Mouse (Mus musculus) ES-E14 (cell line): Measurements from ENCODE around the gene Hoxa1. TPM values are rescaled to one million over a fixed set of nuclear protein-coding genes. Genes with fewer than 3 reads are reported as not detected.

Experiments
- DNase-seq: peaks from one replicate; pipeline ENCODE4 v3.0.0-alpha.2; 2013; ENCODE audit warnings: low read depth, low spot score
- H3K27ac ChIP-seq: 2 replicates; pipeline ENCODE4 v1.5.1; 2012; ENCODE audit warnings: low read depth, mild to moderate bottlenecking, low read length, moderate library complexity, mixed read lengths; ENCODE audit not compliant: poor library complexity, insufficient read depth, severe bottlenecking
- H3K36me3 ChIP-seq: 2 replicates; pipeline ENCODE4 v1.6.1; 2012; ENCODE audit warnings: mild to moderate bottlenecking, low read length, moderate library complexity, mixed read lengths; ENCODE audit not compliant: control insufficient read depth, poor library complexity, insufficient read depth, severe bottlenecking
- H3K4me1 ChIP-seq, 2 experiments: fragments of 150-350 bp in 1 of 2; sonication (generic) in 1 of 2; 2 replicates each; pipeline ENCODE4 v1.6.1; 2012; ENCODE audit warnings: low read length in 2 of 2, mild to moderate bottlenecking in 1 of 2, mixed read lengths in 1 of 2; ENCODE audit not compliant: control insufficient read depth in 2 of 2, insufficient read depth in 2 of 2, poor library complexity in 1 of 2
- H3K4me3 ChIP-seq, 2 experiments: fragments of 150-350 bp in 1 of 2; sonication (generic) in 1 of 2; 2 replicates each; pipeline ENCODE4 v1.5.1; 2012; ENCODE audit warnings: low read length in 2 of 2, low read depth in 1 of 2, mild to moderate bottlenecking in 1 of 2, mixed read lengths in 1 of 2; ENCODE audit not compliant: insufficient read depth in 1 of 2, poor library complexity in 1 of 2, severe bottlenecking in 1 of 2
- H3K9ac ChIP-seq: 2 replicates; pipeline ENCODE4 v1.6.1; 2012; ENCODE audit warnings: low read depth, mild to moderate bottlenecking, low read length, mixed read lengths; ENCODE audit not compliant: poor library complexity, insufficient read depth, severe bottlenecking
- H3K9me3 ChIP-seq: fragments of 150-350 bp; sonication (generic); 2 replicates; pipeline ENCODE4 v1.6.1; 2012; ENCODE audit warnings: low read depth, mild to moderate bottlenecking, low read length; ENCODE audit not compliant: control insufficient read depth, insufficient read depth
- CHD2 ChIP-seq: IDR thresholded peaks from 2 replicates; pipeline ENCODE4 v1.6.1; 2014; ENCODE audit warnings: mild to moderate bottlenecking, low read depth, low read length, inconsistent platforms
- HCFC1 ChIP-seq: IDR thresholded peaks from 2 replicates; pipeline ENCODE4 v1.6.1; 2012; ENCODE audit warnings: low read length, inconsistent platforms, borderline replicate concordance; ENCODE audit not compliant: insufficient read depth
- MAFK ChIP-seq: IDR thresholded peaks from 2 replicates; pipeline ENCODE4 v1.6.1; 2014; ENCODE audit warnings: mild to moderate bottlenecking, low read depth, low read length, inconsistent platforms; ENCODE audit not compliant: insufficient read depth
- ZC3H11A ChIP-seq: IDR thresholded peaks from 2 replicates; pipeline ENCODE4 v1.6.1; 2012; ENCODE audit warnings: low read depth, mild to moderate bottlenecking, inconsistent platforms, low read length, borderline replicate concordance
- ZNF384 ChIP-seq: IDR thresholded peaks from 2 replicates; pipeline ENCODE4 v1.6.1; 2012; ENCODE audit warnings: low read depth, low read length, inconsistent platforms
- in situ Hi-C, 2 experiments: fragments of 600-800 bp; cut with MboI; formaldehyde crosslinking; loops; one replicate each; pipeline ENCODE4 v1.15.1; 2025; ENCODE audit warnings: low sequenced_read_pairs in 2 of 2, inconsistent platforms in 1 of 2; ENCODE audit not compliant: unreplicated experiment in 2 of 2
- total RNA-seq: library from RNA; depleted of rRNA; stranded (reverse); fragments of 300-350 nt; gene quantifications from 2 replicates; pipeline ENCODE4 v1.2.3, GENCODE M21; 2012

Hoxa1 gene
- total RNA-seq, 1 experiment = 3.5 TPM

DNA sequence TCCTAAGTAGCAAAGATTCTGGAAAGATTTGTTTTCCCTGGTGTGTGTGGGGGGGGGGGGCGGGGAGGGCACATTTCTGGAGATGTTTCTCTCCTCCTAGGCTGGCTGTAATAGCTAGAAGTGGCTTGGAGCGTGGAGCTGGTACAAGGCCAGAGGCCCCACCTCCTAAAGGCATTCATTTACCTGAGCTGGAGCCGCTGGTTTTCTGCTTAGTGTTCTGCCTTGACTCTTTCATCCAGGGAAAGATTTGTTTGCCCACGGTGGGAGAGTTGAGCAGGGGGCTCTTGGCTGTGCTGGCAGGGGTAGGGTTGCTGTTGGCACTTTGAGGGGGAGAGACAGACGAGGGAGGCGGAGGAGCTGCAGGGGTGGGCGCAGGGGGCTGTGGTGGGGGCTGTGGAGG, 13.8 kb upstream of the Hoxa1 start:
- in situ Hi-C loops = loop anchor here in 1 of 2 experiments (10.0 kb wide), 1 partner anchor 143 kb away; the partner anchor contains the start of gene Evx1
- TF ChIP-seq MAFK (no peak), CHD2 (no peak), HCFC1 (no peak), ZNF384 (no peak), ZC3H11A (no peak)
- Histone ChIP-seq H3K36me3 (no peaks in the 10 kb centered on the region), H3K9me3 (no peaks in the 10 kb centered on the region), H3K4me1 (peaks cover 2 to 3% of the 10 kb centered on the region in 2 experiments; a peak in 1 of 4 replicates), H3K4me3 (peak overlapping the region; percentile 58 to 61), H3K9ac (no peak overlapping the region), H3K27ac (no peak overlapping the region)
- no peak for DNase-seq

DNA sequence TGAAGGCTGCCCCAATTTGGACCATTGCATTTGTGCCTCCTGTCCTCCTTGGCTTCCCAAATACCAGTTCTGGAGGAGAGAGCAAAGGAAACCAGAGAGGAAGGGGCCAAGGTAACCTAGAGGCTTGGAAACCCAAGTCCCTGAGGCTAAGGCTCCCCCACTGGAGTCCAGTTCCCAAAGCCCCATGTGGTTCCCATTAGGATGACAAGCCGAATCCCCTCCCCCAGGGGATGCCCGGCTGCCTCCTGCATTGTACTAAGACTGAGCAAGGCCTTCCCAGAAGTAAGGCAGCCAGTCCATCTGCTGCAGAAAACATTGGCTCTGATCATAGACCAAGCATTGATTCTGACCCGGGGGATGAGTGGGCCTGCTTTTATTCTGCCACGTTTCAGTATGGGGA, 13.2 kb upstream of the Hoxa1 start:
- H3K4me3 ChIP-seq = no peak overlapping the region
- in situ Hi-C loops = loop anchor here in 1 of 2 experiments (10.0 kb wide), 1 partner anchor 143 kb away; the partner anchor contains the start of gene Evx1
- no peaks in the 10 kb centered on the region for H3K9me3 ChIP-seq
- no peak for DNase-seq
- no peak for TF ChIP-seq ZNF384
- TF ChIP-seq ZC3H11A = no peak
- TF ChIP-seq CHD2 = no peak
- no peak for TF ChIP-seq HCFC1
- no peak for TF ChIP-seq MAFK
- H3K4me1 ChIP-seq = peaks cover under 1 to 3% of the 10 kb centered on the region in 2 experiments; a peak in 1 of 4 replicates
- H3K36me3 ChIP-seq = no peaks in the 10 kb centered on the region
- H3K27ac ChIP-seq = no peak overlapping the region
- no peak overlapping the region for H3K9ac ChIP-seq

DNA sequence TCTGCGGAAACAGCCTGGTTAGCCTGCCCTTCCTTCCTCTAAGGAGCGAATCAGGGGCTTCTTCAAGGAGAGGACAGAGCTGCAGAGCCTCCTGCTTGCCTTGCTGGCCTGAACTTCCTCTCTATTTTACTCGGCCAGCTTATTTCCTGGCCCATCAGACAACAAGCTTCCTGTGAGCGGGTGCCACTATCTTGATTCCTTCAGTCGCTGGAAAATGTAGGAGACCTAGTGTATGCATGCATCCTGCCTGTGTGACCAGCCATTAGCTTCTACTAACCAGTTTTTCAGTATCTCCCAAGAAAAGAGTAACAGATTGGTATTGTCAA, 12.7 kb upstream of the Hoxa1 start:
- Histone ChIP-seq H3K9ac (no peak overlapping the region), H3K4me3 (peak overlapping the region in 1 of 2 experiments; percentile 32; a peak in 1 of 4 replicates), H3K4me1 (peaks cover 0 to 3% of the 10 kb centered on the region in 2 experiments; a peak in 1 of 4 replicates), H3K36me3 (no peaks in the 10 kb centered on the region), H3K9me3 (no peaks in the 10 kb centered on the region), H3K27ac (no peak overlapping the region)
- TF ChIP-seq ZNF384 (no peak), ZC3H11A (no peak), HCFC1 (no peak), MAFK (no peak), CHD2 (no peak)
- DNase-seq = no peak
- in situ Hi-C loops = loop anchor here in 1 of 2 experiments (10.0 kb wide), 1 partner anchor 144 kb away; the partner anchor contains the start of gene Evx1

DNA sequence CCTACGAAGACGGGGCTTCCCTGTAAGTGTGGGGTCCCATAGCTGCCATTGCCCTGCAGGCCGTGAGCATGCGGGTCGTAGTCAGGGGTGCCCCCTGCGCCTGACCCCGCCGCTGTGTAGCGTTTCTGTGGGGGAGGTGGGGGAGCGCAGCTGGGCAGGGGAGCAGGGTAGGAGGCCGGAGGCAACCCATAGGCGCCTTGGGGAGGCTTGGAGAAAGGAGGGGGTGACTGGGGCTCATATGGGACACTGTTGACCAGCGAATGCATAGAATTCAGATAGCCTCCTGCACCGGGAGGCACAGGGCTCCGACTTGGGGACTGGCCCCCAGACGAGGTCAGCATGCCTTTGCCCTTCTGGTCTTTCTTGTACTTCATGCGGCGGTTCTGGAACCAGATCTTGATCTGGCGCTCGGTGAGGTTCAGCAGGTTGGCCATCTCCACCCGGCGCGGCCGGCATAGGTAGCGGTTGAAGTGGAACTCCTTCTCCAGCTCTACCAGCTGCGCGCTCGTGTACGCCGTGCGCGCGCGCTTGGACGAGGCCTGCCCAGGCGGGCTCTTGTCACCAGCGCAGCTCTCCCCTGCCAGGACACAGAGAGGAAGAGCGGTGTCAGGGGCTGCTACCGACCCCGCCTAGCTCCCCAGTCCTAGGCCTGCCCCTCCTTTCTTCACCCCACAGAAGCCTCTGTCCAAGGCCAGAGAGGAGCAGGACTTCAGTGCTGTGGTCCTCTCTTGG, 12.2 kb upstream of the Hoxa1 start:
- no peak for DNase-seq
- Histone ChIP-seq H3K9me3 (no peaks in the 10 kb centered on the region), H3K36me3 (no peaks in the 10 kb centered on the region), H3K4me1 (peaks cover 0 to 3% of the 10 kb centered on the region in 2 experiments; a peak in 1 of 4 replicates), H3K4me3 (peak overlapping the region in 1 of 2 experiments; percentile 32; a peak in 1 of 4 replicates), H3K9ac (no peak overlapping the region), H3K27ac (no peak overlapping the region)
- TF ChIP-seq HCFC1 = no peak
- no peak for TF ChIP-seq MAFK
- no peak for TF ChIP-seq ZNF384
- no peak for TF ChIP-seq CHD2
- TF ChIP-seq ZC3H11A = no peak
- in situ Hi-C loops = loop anchor here in 1 of 2 experiments (10.0 kb wide), 1 partner anchor 144 kb away; the partner anchor contains the start of gene Evx1
